Mouse (Mus musculus): ENCODE measurements around the gene Bptf.

GRCm38 (mm10) chr11:107019318-107019717 lies 112.6 kb downstream of the Bptf start:
- TF ChIP-seq CTCF (IDR thresholded peaks at IDR 0.05; ENCODE audit: insufficient read depth, low read depth, low read length) (no peak), POLR2A (IDR thresholded peaks at IDR 0.05; ENCODE audit: insufficient read depth, low read depth, low read length) (no peak)

All from olfactory bulb, adult 2 months (tissue).